Mouse (Mus musculus): ENCODE measurements around the gene Ccnh.

DNA sequence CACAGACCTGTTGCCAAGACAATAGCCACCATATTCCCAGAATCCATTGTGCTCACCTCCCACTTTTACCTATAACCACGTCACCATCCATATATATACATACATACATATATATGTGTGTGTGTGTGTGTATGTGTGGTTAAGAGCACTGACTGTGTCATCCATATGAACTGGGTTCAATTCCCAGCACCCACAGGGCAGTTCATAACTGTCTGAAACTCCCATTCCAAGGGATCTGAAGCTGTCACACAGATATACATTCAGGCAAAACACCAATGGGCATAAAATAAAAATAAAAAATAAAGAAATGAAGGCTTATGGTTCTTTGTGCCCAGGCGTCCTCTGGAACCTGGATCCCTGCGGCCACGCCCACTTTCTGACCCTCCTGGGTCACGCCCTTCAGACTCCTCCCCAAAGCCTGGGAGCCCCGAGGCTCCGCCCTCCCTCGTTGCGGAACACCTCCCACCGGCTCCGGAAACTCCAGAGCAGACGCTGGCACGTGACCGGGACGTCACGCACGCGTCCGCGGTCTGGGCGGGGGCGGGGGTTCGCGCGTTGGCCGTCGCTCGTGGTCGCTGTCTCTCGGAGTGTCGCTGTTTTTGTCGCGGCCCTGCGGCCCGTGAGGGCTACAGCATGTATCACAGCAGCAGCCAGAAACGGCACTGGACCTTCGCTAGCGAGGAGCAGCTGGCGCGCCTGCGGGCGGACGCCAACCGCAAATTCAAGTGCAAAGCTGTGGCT is at the start of gene Ccnh:
- no peak for TF ChIP-seq ZNF384 (IDR thresholded peaks at IDR 0.05; ENCODE audit: low read depth, low read length)
- no peak for TF ChIP-seq MAFK (IDR thresholded peaks at IDR 0.05; ENCODE audit: insufficient read depth, low read depth, low read length)
- TF ChIP-seq HCFC1 (IDR thresholded peaks at IDR 0.05; ENCODE audit: borderline replicate concordance, insufficient read depth, low read length): peak; percentile 58; the same call in 1 of the 2 replicates

Data from ES-E14 (cell line).